Mouse (Mus musculus) heart, postnatal 10 days (tissue): ENCODE measurements around the gene Lypd6b. TPM values are rescaled to one million over a fixed set of nuclear protein-coding genes. Genes with fewer than 3 reads are reported as not detected.
A peak's percentile ranks its signal among the peaks of the same experiment; 100 is the strongest.

Experiments used
- DNase-seq, 2 experiments: peaks; one replicate each; pipeline ENCODE4 v3.0.0; 2021
- intact Hi-C: fragments of 180-260 bp; cut with DNase I; formaldehyde crosslinking; loops from one replicate; pipeline ENCODE4 v1.15.1; 2025
- total RNA-seq, 2 experiments: library from RNA; stranded (reverse); gene quantifications; 2 replicates each; pipeline ENCODE4 v1.2.3; 2021

Lypd6b gene
- total RNA-seq, result under 1 TPM in 1 of 2 experiments, not detected in 1; 0.29 TPM

- DNase-seq, result peak in 1 of 2 experiments; percentile 20
- intact Hi-C loops, result no loop called here
These were observed at the start of gene Lypd6b for GRCm38 (mm10) chr2:49787376-49788050. Gene Lypd6b (plus strand): TSS chr2:49787688.

GRCm38 (mm10) chr2:49739046-49739445, 48.4 kb upstream of the Lypd6b start:
- intact Hi-C loops, result no loop called here
- DNase-seq, result peak; percentile 29 to 41

GRCm38 (mm10) chr2:49741026-49741425, 46.5 kb upstream of the Lypd6b start:
- intact Hi-C loops, result no loop called here
- DNase-seq, result no peak

- DNase-seq, result no peak
- intact Hi-C loops, result no loop called here
These were observed 45.4 kb upstream of the Lypd6b start for GRCm38 (mm10) chr2:49741895-49742734.

GRCm38 (mm10) chr2:49742919-49743318, 44.6 kb upstream of the Lypd6b start:
- intact Hi-C loops, result no loop called here
- no peak for DNase-seq

GRCm38 (mm10) chr2:49743775-49744174, 43.7 kb upstream of the Lypd6b start:
- intact Hi-C loops, result no loop called here
- no peak for DNase-seq

GRCm38 (mm10) chr2:49744251-49745093, 43.0 kb upstream of the Lypd6b start:
- intact Hi-C loops, result no loop called here
- DNase-seq, result no peak

GRCm38 (mm10) chr2:49745094-49745781, 42.2 kb upstream of the Lypd6b start:
- intact Hi-C loops, result no loop called here
- DNase-seq, result no peak

- intact Hi-C loops, result no loop called here
- DNase-seq, result no peak
These were observed 40.5 kb upstream of the Lypd6b start for GRCm38 (mm10) chr2:49746947-49747346.

GRCm38 (mm10) chr2:49747670-49748069, 39.8 kb upstream of the Lypd6b start:
- intact Hi-C loops, result no loop called here
- no peak for DNase-seq

- peak in 1 of 2 experiments; percentile 53 for DNase-seq
- intact Hi-C loops, result no loop called here
These were observed 38.7 kb upstream of the Lypd6b start for GRCm38 (mm10) chr2:49748628-49749342.

GRCm38 (mm10) chr2:49749730-49750576, 37.5 kb upstream of the Lypd6b start:
- intact Hi-C loops, result no loop called here
- DNase-seq, result peak; percentile 32 to 36

- DNase-seq, result no peak
- intact Hi-C loops, result no loop called here
These were observed 35.8 kb upstream of the Lypd6b start for GRCm38 (mm10) chr2:49751544-49752210.

- DNase-seq, result no peak
- intact Hi-C loops, result no loop called here
These were observed 35.3 kb upstream of the Lypd6b start for GRCm38 (mm10) chr2:49752211-49752607.

GRCm38 (mm10) chr2:49753062-49753461, 34.4 kb upstream of the Lypd6b start:
- no peak for DNase-seq
- intact Hi-C loops, result no loop called here

GRCm38 (mm10) chr2:49755054-49755453, 32.4 kb upstream of the Lypd6b start:
- no peak for DNase-seq
- intact Hi-C loops, result no loop called here

- no peak for DNase-seq
- intact Hi-C loops, result no loop called here
These were observed 29.9 kb upstream of the Lypd6b start for GRCm38 (mm10) chr2:49757616-49758015.

- DNase-seq, result peak; percentile 58 to 74
- intact Hi-C loops, result loop anchor here (1.0 to 10.0 kb wide), 2 partner anchors 300 to 508 kb away; partner anchors contain the start of gene Lypd6
These were observed 23.0 kb upstream of the Lypd6b start for GRCm38 (mm10) chr2:49764331-49764946.
